Comparison of ENCODE assay signal across 12 mouse cellular contexts in genomic region chr4:95092516-95092915, GRCm38 (mm10).
"Had no signal": no experiment of that assay in that cellular context is flagged by ENCODE, and none has a peak within 500 bp of the region (broad histone marks: within the 10 kb centered on the region; RNA-seq: fewer than 3 reads in every experiment).

No protein-coding gene starts in this region.

- H3K9ac ChIP-seq: kidney, embryonic 15.5 days; limb, embryonic 15.5 days; liver, embryonic 12.5 days; midbrain, embryonic 13.5 days; stomach, embryonic 15.5 days had no signal

- ATAC-seq: liver, embryonic 12.5 days; midbrain, embryonic 13.5 days had no signal

- H3K27ac ChIP-seq: left cerebral cortex, adult 2 months; limb, embryonic 15.5 days; liver, embryonic 12.5 days; midbrain, embryonic 13.5 days; stomach, embryonic 15.5 days had no signal

- DNase-seq: kidney, adult 18-20 months; kidney, postnatal 25 days; lung, postnatal 10 days; right cerebral cortex, postnatal 14 days; thymus, adult 2 months; thymus, postnatal 25 days had no signal

- H3K9me3 ChIP-seq: kidney, embryonic 15.5 days; limb, embryonic 15.5 days; liver, embryonic 12.5 days; midbrain, embryonic 13.5 days; stomach, embryonic 15.5 days had no signal

- H3K4me2 ChIP-seq: kidney, embryonic 15.5 days; limb, embryonic 15.5 days; liver, embryonic 12.5 days; midbrain, embryonic 13.5 days; stomach, embryonic 15.5 days had no signal

- H3K27me3 ChIP-seq: kidney, embryonic 15.5 days; limb, embryonic 15.5 days; liver, embryonic 12.5 days; midbrain, embryonic 13.5 days; stomach, embryonic 15.5 days had no signal

- H3K4me3 ChIP-seq: kidney, embryonic 15.5 days; left cerebral cortex, adult 2 months; limb, embryonic 15.5 days; liver, embryonic 12.5 days; midbrain, embryonic 13.5 days; stomach, embryonic 15.5 days had no signal

- H3K36me3 ChIP-seq: kidney, embryonic 15.5 days; limb, embryonic 15.5 days; liver, embryonic 12.5 days; midbrain, embryonic 13.5 days; stomach, embryonic 15.5 days had no signal

- H3K4me1 ChIP-seq: liver, embryonic 12.5 days; midbrain, embryonic 13.5 days had no signal
